Mouse (Mus musculus) adrenal gland, adult (tissue): ENCODE results near the gene Nmrk2.
A peak's percentile ranks its signal among the peaks of the same experiment; 100 is the strongest.
"Not testable (repeated sequence)": the region's sequence is repeated elsewhere in the genome, so short reads cannot be mapped to it uniquely, and the experiment has no call there.

ENCODE experiments used
- DNase-seq, 2 experiments: peaks; one replicate each; pipeline ENCODE4 v3.0.0; 2022 to 2023; ENCODE audit warnings: low spot score in 1 of 2; ENCODE audit not compliant: inconsistent age in 2 of 2

The Nmrk2 gene

GRCm38 (mm10) chr10:81201807-81202758 lies at the start of gene Nmrk2:
Gene Nmrk2 (minus strand): TSS chr10:81202051.
- no peak for DNase-seq

DNA sequence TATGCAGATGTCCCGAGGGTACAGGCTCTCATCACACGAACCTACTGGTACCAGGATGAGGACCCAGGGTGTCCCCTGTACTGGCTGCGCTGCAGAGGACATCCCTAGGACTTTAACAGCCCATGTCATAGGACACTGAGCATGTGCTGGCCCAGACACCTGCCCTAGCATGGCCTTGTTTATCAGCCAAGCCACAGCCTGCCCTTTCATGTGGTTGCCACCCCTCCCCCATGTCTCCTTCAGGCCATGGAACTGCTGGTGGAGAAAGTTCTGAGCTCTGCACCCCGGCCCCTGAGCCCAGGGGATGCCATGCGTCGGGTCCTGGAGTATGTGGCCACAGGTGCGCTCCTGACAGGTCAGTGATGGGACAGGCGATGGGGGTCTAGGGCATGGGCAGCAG lies 47.6 kb upstream of the Nmrk2 start:
- no peak for DNase-seq

DNA sequence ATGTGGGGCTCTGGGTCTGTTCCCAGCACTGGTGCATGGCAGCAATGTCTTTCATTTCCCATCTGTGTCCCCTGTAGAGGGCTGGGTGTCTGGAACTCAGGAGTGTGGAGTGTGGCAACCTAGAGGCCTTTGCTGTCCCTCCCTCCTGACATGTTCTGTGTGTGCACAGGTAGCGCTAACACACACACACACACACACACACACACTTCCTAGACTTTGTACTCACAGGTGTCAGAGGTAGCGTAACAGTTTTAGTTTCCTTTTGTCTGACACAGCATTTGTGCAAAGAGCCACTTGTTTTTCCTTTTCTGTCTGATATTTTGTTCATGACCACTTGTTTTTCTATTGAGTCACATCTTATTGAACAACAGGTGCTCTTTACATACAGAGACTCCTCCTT lies 46.0 kb upstream of the Nmrk2 start:
- no peak for DNase-seq

GRCm38 (mm10) chr10:81245166-81245565 lies 43.3 kb upstream of the Nmrk2 start:
- DNase-seq: no peak

GRCm38 (mm10) chr10:81244595-81244994 lies 42.7 kb upstream of the Nmrk2 start:
- DNase-seq: peak; percentile 75 to 92

DNA sequence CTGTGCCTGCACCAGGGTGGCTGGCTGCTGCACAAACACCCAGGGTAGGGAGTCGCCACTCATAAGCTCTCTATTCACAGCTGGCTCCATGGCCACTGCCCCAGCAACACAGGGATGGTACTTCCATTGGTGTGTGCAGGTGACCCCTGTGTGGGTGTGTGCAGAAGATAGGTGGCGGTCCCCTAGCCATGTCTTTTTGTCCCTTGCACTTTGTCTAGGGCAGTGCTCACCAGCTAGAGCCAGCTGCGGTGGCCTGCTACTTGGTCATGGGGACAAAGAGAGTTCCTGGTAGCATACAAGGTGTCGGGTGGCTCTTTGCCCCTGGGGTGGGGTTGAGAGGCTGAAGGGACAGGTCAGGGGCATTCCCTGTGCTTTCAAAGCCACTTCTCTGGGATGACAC lies 42.3 kb upstream of the Nmrk2 start:
- DNase-seq: no peak

DNA sequence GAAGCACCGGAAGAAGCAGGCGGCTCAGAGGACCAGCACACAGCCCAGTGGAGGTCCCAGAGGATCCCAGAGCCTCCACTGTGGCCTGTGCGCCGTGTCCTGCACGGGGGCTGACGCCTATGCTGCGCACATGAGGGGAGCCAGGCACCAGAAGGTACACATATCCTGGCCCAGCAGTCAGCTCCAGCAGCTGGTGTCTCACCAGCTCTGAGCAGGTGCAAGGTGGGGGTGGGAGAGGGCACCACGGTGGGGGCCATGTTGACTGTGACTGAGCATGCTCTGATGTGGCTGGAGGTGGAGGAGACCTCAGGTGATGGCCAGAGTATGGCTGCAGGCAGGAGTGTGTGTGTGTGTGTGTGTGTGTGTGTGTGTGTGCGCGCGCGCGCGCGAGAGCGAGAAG lies 40.2 kb upstream of the Nmrk2 start:
- no peak for DNase-seq

GRCm38 (mm10) chr10:81240876-81241275 lies 39.0 kb upstream of the Nmrk2 start:
- DNase-seq: peak; percentile 12 to 75

- DNase-seq: no peak
Measured at GRCm38 (mm10) chr10:81238618-81239017, 36.8 kb upstream of the Nmrk2 start.

- no peak for DNase-seq
Measured at GRCm38 (mm10) chr10:81236471-81237268, 34.8 kb upstream of the Nmrk2 start.

GRCm38 (mm10) chr10:81234206-81234605 lies 32.4 kb upstream of the Nmrk2 start:
- peak; percentile 39 to 60 for DNase-seq

GRCm38 (mm10) chr10:81233226-81233585 lies 31.4 kb upstream of the Nmrk2 start:
- no peak for DNase-seq

GRCm38 (mm10) chr10:81232580-81233225 lies 30.9 kb upstream of the Nmrk2 start, which contains the start of gene Zfr2:
Gene Zfr2 (plus strand): TSS chr10:81233155.
- DNase-seq: peak; percentile 96 to 97

DNA sequence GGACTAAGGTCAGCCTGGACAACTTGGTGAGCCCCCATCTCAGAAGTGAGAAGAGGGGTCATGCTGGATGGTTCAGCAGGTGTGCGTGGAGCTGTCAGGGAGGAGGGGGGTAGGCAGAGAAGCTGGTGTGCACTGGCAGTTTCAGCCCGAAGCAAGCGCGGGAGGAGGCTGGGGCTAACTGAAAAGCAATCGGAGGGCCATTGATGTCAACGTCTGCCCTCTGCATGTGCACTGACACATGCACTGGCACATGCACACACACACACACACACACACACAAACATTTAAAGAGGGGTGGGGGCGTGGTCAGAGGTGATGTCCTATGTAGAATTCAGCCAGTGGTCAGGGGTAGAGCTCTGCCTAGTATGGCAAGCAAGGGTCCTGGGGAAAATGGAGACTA lies 29.6 kb upstream of the Nmrk2 start:
- peak in 1 of 2 experiments; percentile 28 for DNase-seq

- DNase-seq: peak in 1 of 2 experiments; percentile 59
Measured at GRCm38 (mm10) chr10:81230438-81231332, 28.8 kb upstream of the Nmrk2 start, which contains the start of gene Atcay. Gene Atcay (minus strand): TSS chr10:81230833.

- peak in 1 of 2 experiments; percentile 22 for DNase-seq
Measured at GRCm38 (mm10) chr10:81229735-81230437, 28.0 kb upstream of the Nmrk2 start.

- DNase-seq: not testable (repeated sequence)
Measured at GRCm38 (mm10) chr10:81223731-81224130, 21.9 kb upstream of the Nmrk2 start.

DNA sequence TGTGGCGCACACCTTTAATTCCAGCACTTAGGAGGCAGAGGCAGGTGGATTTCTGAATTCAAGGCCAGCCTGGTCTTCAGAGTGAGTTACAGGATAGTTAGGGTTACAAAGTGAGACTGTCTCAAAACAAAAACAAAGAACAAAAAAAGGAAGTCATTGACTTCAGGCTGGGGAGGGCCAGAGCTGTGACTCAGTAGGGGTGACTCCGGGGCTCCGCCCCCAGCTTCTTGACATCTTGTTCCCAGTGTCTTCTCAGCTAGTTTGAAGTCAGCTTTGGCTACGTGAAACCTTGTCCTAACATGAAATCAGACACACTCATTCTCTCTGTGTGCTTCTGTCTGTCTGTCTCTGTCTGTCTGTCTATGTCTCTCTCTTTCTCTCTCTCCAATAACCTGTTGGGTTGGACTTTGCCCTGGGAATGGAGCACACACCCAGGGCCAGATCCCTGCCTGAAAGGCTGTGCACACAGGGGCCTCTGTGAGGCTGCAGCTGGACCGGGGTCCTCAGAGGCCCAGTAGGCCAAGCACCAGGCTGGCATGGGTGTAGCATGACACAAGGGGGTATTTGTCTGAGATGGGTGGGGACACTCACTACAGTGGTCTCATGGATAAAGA lies 19.7 kb upstream of the Nmrk2 start:
- no peak for DNase-seq

GRCm38 (mm10) chr10:81217964-81218363 lies 16.1 kb upstream of the Nmrk2 start:
- peak; percentile 57 to 86 for DNase-seq
